Mouse (Mus musculus): ENCODE measurements around the gene Kcnab1. TPM values are rescaled to one million over a fixed set of nuclear protein-coding genes. Genes with fewer than 3 reads are reported as not detected.

Gene Kcnab1
- polyA plus RNA-seq, 1 experiment from 2014 or later = 1.2 TPM

GRCm38 (mm10) chr3:65205539-65206020 lies 96.4 kb downstream of the Kcnab1 start:
- DNase-seq (ENCODE audit: low spot score) = no peak
- no peak for TF ChIP-seq EP300 (optimal IDR thresholded peaks at IDR 0.05)
- TF ChIP-seq CTCF (IDR thresholded peaks at IDR 0.05; ENCODE audit: low read depth) = no peak
- ATAC-seq (ENCODE audit: low FRiP score, low TSS enrichment) = no peak
- H3K27ac ChIP-seq (replicated peaks) = no peak overlapping the region
- no peak overlapping the region for H3K4me2 ChIP-seq (replicated peaks; ENCODE audit: low read depth)
- WGBS = 71% methylated on average over 8 of the region's 8 CpGs
- no peak overlapping the region for H3K4me3 ChIP-seq (ENCODE audit: low read depth, low read length)
- H3K9ac ChIP-seq (ENCODE audit: low read length) = no peak overlapping the region
- H3K36me3 ChIP-seq (ENCODE audit: control insufficient read depth, insufficient read depth, low read length) = no peaks in the 10 kb centered on the region
- H3K4me1 ChIP-seq (replicated peaks; ENCODE audit: control insufficient read depth, insufficient read depth) = no peaks in the 10 kb centered on the region
- no peaks in the 10 kb centered on the region; the same call in 1 of the 2 replicates for H3K27me3 ChIP-seq (ENCODE audit: control insufficient read depth, insufficient read depth, low read length)
- H3K9me3 ChIP-seq (ENCODE audit: control insufficient read depth, low read length) = no peaks in the 10 kb centered on the region

- ATAC-seq (ENCODE audit: low FRiP score, low TSS enrichment) = no peak
- WGBS = 75% methylated on average over 2 of the region's 2 CpGs
- DNase-seq (ENCODE audit: low spot score) = no peak
- Histone ChIP-seq H3K9me3 (ENCODE audit: control insufficient read depth, low read length) (no peaks in the 10 kb centered on the region), H3K36me3 (ENCODE audit: control insufficient read depth, insufficient read depth, low read length) (no peaks in the 10 kb centered on the region), H3K27ac (replicated peaks) (no peak overlapping the region), H3K9ac (ENCODE audit: low read length) (no peak overlapping the region), H3K4me2 (replicated peaks; ENCODE audit: low read depth) (no peak overlapping the region), H3K27me3 (ENCODE audit: control insufficient read depth, insufficient read depth, low read length) (no peaks in the 10 kb centered on the region), H3K4me3 (ENCODE audit: low read depth, low read length) (no peak overlapping the region), H3K4me1 (replicated peaks; ENCODE audit: control insufficient read depth, insufficient read depth) (no peaks in the 10 kb centered on the region)
- no peak for TF ChIP-seq CTCF (IDR thresholded peaks at IDR 0.05; ENCODE audit: low read depth)
- no peak for TF ChIP-seq EP300 (optimal IDR thresholded peaks at IDR 0.05)
Observed at GRCm38 (mm10) chr3:65213725-65214124, 104.5 kb downstream of the Kcnab1 start.

GRCm38 (mm10) chr3:65214635-65215034 lies 105.5 kb downstream of the Kcnab1 start:
- no peak overlapping the region for H3K4me2 ChIP-seq (replicated peaks; ENCODE audit: low read depth)
- DNase-seq (ENCODE audit: low spot score) = no peak
- WGBS = 80% methylated on average over 2 of the region's 2 CpGs
- H3K27ac ChIP-seq (replicated peaks) = no peak overlapping the region
- H3K27me3 ChIP-seq (ENCODE audit: control insufficient read depth, insufficient read depth, low read length) = no peaks in the 10 kb centered on the region
- no peak overlapping the region for H3K9ac ChIP-seq (ENCODE audit: low read length)
- no peak for ATAC-seq (ENCODE audit: low FRiP score, low TSS enrichment)
- H3K4me1 ChIP-seq (replicated peaks; ENCODE audit: control insufficient read depth, insufficient read depth) = no peaks in the 10 kb centered on the region
- no peak overlapping the region for H3K4me3 ChIP-seq (ENCODE audit: low read depth, low read length)
- H3K9me3 ChIP-seq (ENCODE audit: control insufficient read depth, low read length) = no peaks in the 10 kb centered on the region
- TF ChIP-seq CTCF (IDR thresholded peaks at IDR 0.05; ENCODE audit: low read depth) (no peak), EP300 (optimal IDR thresholded peaks at IDR 0.05) (no peak)
- H3K36me3 ChIP-seq (ENCODE audit: control insufficient read depth, insufficient read depth, low read length) = no peaks in the 10 kb centered on the region

GRCm38 (mm10) chr3:65217673-65218579 lies 108.7 kb downstream of the Kcnab1 start:
- H3K36me3 ChIP-seq (ENCODE audit: control insufficient read depth, insufficient read depth, low read length) = no peaks in the 10 kb centered on the region

GRCm38 (mm10) chr3:65220287-65220686 lies 111.1 kb downstream of the Kcnab1 start:
- H3K4me3 ChIP-seq (ENCODE audit: low read depth, low read length) = no peak overlapping the region
- H3K27me3 ChIP-seq (ENCODE audit: control insufficient read depth, insufficient read depth, low read length) = no peaks in the 10 kb centered on the region
- no peaks in the 10 kb centered on the region for H3K9me3 ChIP-seq (ENCODE audit: control insufficient read depth, low read length)
- no peaks in the 10 kb centered on the region for H3K4me1 ChIP-seq (replicated peaks; ENCODE audit: control insufficient read depth, insufficient read depth)
- ATAC-seq (ENCODE audit: low FRiP score, low TSS enrichment) (no peak), DNase-seq (ENCODE audit: low spot score) (no peak)
- no peaks in the 10 kb centered on the region for H3K36me3 ChIP-seq (ENCODE audit: control insufficient read depth, insufficient read depth, low read length)
- no peak overlapping the region for H3K9ac ChIP-seq (ENCODE audit: low read length)
- no peak overlapping the region for H3K27ac ChIP-seq (replicated peaks)
- H3K4me2 ChIP-seq (replicated peaks; ENCODE audit: low read depth) = no peak overlapping the region
- TF ChIP-seq CTCF (IDR thresholded peaks at IDR 0.05; ENCODE audit: low read depth) (peak; percentile 32; the same call in 1 of the 2 replicates), EP300 (optimal IDR thresholded peaks at IDR 0.05) (no peak)

More at GRCm38 (mm10) chr3:65217673-65218579, 108.7 kb downstream of the Kcnab1 start:
- no peak for TF ChIP-seq CTCF (IDR thresholded peaks at IDR 0.05; ENCODE audit: low read depth)
- no peak for TF ChIP-seq EP300 (optimal IDR thresholded peaks at IDR 0.05)
- WGBS = 87% methylated on average over 7 of the region's 7 CpGs
- Histone ChIP-seq H3K27ac (replicated peaks) (no peak overlapping the region), H3K4me1 (replicated peaks; ENCODE audit: control insufficient read depth, insufficient read depth) (no peaks in the 10 kb centered on the region), H3K4me2 (replicated peaks; ENCODE audit: low read depth) (no peak overlapping the region), H3K27me3 (ENCODE audit: control insufficient read depth, insufficient read depth, low read length) (no peaks in the 10 kb centered on the region), H3K9ac (ENCODE audit: low read length) (no peak overlapping the region), H3K9me3 (ENCODE audit: control insufficient read depth, low read length) (no peaks in the 10 kb centered on the region), H3K4me3 (ENCODE audit: low read depth, low read length) (no peak overlapping the region)
- DNase-seq (ENCODE audit: low spot score) (no peak), ATAC-seq (ENCODE audit: low FRiP score, low TSS enrichment) (no peak)

- Histone ChIP-seq H3K9ac (ENCODE audit: low read length) (no peak overlapping the region), H3K4me1 (replicated peaks; ENCODE audit: control insufficient read depth, insufficient read depth) (no peaks in the 10 kb centered on the region), H3K27me3 (ENCODE audit: control insufficient read depth, insufficient read depth, low read length) (no peaks in the 10 kb centered on the region), H3K27ac (replicated peaks) (no peak overlapping the region), H3K4me2 (replicated peaks; ENCODE audit: low read depth) (no peak overlapping the region), H3K4me3 (ENCODE audit: low read depth, low read length) (no peak overlapping the region), H3K9me3 (ENCODE audit: control insufficient read depth, low read length) (no peaks in the 10 kb centered on the region), H3K36me3 (ENCODE audit: control insufficient read depth, insufficient read depth, low read length) (no peaks in the 10 kb centered on the region)
- ATAC-seq (ENCODE audit: low FRiP score, low TSS enrichment) = no peak
- DNase-seq (ENCODE audit: low spot score) = no peak
- TF ChIP-seq EP300 (optimal IDR thresholded peaks at IDR 0.05) = no peak
- WGBS = 92% methylated on average over 2 of the region's 2 CpGs
Observed at GRCm38 (mm10) chr3:65223635-65224034, 114.5 kb downstream of the Kcnab1 start.

Measured in stomach, postnatal 0 days (tissue).